Mouse (Mus musculus) MEL (cell line): ENCODE measurements around the gene Serpinb6a. TPM values are rescaled to one million over a fixed set of nuclear protein-coding genes. Genes with fewer than 3 reads are reported as not detected.
A peak's percentile ranks its signal among the peaks of the same experiment; 100 is the strongest.

Source experiments
- DNase-seq: peaks from one replicate; pipeline ENCODE4 v3.0.0; 2011; ENCODE audit warnings: low read depth, low spot score
- H3K27ac ChIP-seq: 2 replicates; pipeline ENCODE4 v1.5.1; 2012; ENCODE audit warnings: low read depth, mild to moderate bottlenecking, control low read depth, low read length, moderate library complexity; ENCODE audit not compliant: control insufficient read depth
- H3K27me3 ChIP-seq, 2 experiments: fragments of 150-350 bp in 1 of 2; sonication (generic) in 1 of 2; 2 replicates each; pipeline ENCODE4 v1.6.1; 2012; ENCODE audit warnings: low read length in 2 of 2, mild to moderate bottlenecking in 2 of 2, improper control_type of control experiment in 1 of 2, moderate library complexity in 1 of 2; ENCODE audit not compliant: insufficient read depth in 2 of 2, control insufficient read depth in 1 of 2
- H3K36me3 ChIP-seq, 2 experiments: 2 replicates each; pipeline ENCODE4 v1.6.1; 2012 to 2014; ENCODE audit warnings: low read length in 2 of 2, improper control_type of control experiment in 1 of 2, inconsistent platforms in 1 of 2, mild to moderate bottlenecking in 1 of 2; ENCODE audit not compliant: insufficient read depth in 2 of 2, control insufficient read depth in 1 of 2
- H3K4me1 ChIP-seq, 2 experiments: fragments of 150-350 bp in 1 of 2; sonication (generic) in 1 of 2; 2 replicates each; pipeline ENCODE4 v1.6.1; 2012; ENCODE audit warnings: low read length in 2 of 2, improper control_type of control experiment in 1 of 2, mild to moderate bottlenecking in 1 of 2; ENCODE audit not compliant: insufficient read depth in 2 of 2, control insufficient read depth in 1 of 2
- H3K4me3 ChIP-seq, 2 experiments: fragments of 150-350 bp in 1 of 2; sonication (generic) in 1 of 2; 2 replicates each; pipeline ENCODE4 v1.5.1; 2012; ENCODE audit warnings: low read depth in 2 of 2, low read length in 2 of 2, mild to moderate bottlenecking in 2 of 2, moderate library complexity in 2 of 2, control low read depth in 1 of 2, improper control_type of control experiment in 1 of 2; ENCODE audit not compliant: control insufficient read depth in 1 of 2, insufficient read depth in 1 of 2
- H3K79me2 ChIP-seq: 2 replicates; pipeline ENCODE4 v1.6.1; 2012; ENCODE audit warnings: mild to moderate bottlenecking, low read length, moderate library complexity; ENCODE audit not compliant: control insufficient read depth, poor library complexity, insufficient read depth
- H3K9ac ChIP-seq: 2 replicates; pipeline ENCODE4 v1.6.1; 2012; ENCODE audit warnings: low read depth, mild to moderate bottlenecking, control low read depth, low read length, moderate library complexity; ENCODE audit not compliant: control insufficient read depth, poor library complexity, severe bottlenecking
- H3K9me3 ChIP-seq: fragments of 150-350 bp; sonication (generic); replicated peaks from 2 replicates; pipeline ENCODE4 v1.6.1; 2012; ENCODE audit warnings: mild to moderate bottlenecking, low read length, improper control_type of control experiment, moderate library complexity; ENCODE audit not compliant: insufficient read depth
- CHD2 ChIP-seq: IDR thresholded peaks from 2 replicates; pipeline ENCODE4 v1.6.1; 2011; ENCODE audit warnings: low read length, improper control_type of control experiment
- CTCF ChIP-seq, 3 experiments: IDR thresholded peaks in 2 of 3; conservative IDR thresholded peaks in 1 of 3; 2 replicates each; pipeline ENCODE4 v1.5.1; 2011 to 2012; ENCODE audit warnings: low read length in 3 of 3, low read depth in 2 of 3, mild to moderate bottlenecking in 2 of 3, improper control_type of control experiment in 1 of 3, inconsistent platforms in 1 of 3, mixed read lengths in 1 of 3, moderate library complexity in 1 of 3; ENCODE audit not compliant: control insufficient read depth in 1 of 3, insufficient read depth in 1 of 3, poor library complexity in 1 of 3, severe bottlenecking in 1 of 3
- GABPA ChIP-seq: IDR thresholded peaks from 2 replicates; pipeline ENCODE4 v1.6.1; 2012; ENCODE audit warnings: low read depth, mild to moderate bottlenecking, inconsistent platforms, low read length, improper control_type of control experiment, moderate library complexity
- HCFC1 ChIP-seq: IDR thresholded peaks from 2 replicates; pipeline ENCODE4 v1.6.1; 2012; ENCODE audit warnings: low read depth, mild to moderate bottlenecking, inconsistent platforms, low read length, improper control_type of control experiment, moderate library complexity
- MAFK ChIP-seq: IDR thresholded peaks from 2 replicates; pipeline ENCODE4 v1.6.1; 2011; ENCODE audit warnings: low read depth, mild to moderate bottlenecking, low read length, improper control_type of control experiment, borderline replicate concordance
- MAX ChIP-seq: IDR thresholded peaks from 2 replicates; pipeline ENCODE4 v1.6.1; 2011; ENCODE audit warnings: low read length, improper control_type of control experiment
- MYC ChIP-seq: IDR thresholded peaks from 2 replicates; pipeline ENCODE4 v1.6.1; 2011; ENCODE audit warnings: low read depth, mild to moderate bottlenecking, low read length, improper control_type of control experiment, moderate library complexity
- NRF1 ChIP-seq: IDR thresholded peaks from 2 replicates; pipeline ENCODE4 v1.6.1; 2014; ENCODE audit warnings: low read depth, mild to moderate bottlenecking, inconsistent platforms, low read length, improper control_type of control experiment, moderate library complexity; ENCODE audit not compliant: poor library complexity, insufficient read depth, severe bottlenecking
- POLR2A ChIP-seq, 2 experiments: IDR thresholded peaks; 2 replicates each; pipeline ENCODE4 v1.6.1; 2011 to 2012; ENCODE audit warnings: low read length in 2 of 2, mild to moderate bottlenecking in 2 of 2, control low read depth in 1 of 2, improper control_type of control experiment in 1 of 2, low read depth in 1 of 2, moderate library complexity in 1 of 2; ENCODE audit not compliant: control insufficient read depth in 1 of 2, insufficient read depth in 1 of 2, poor library complexity in 1 of 2
- POLR2AphosphoS2 ChIP-seq: IDR thresholded peaks from 2 replicates; pipeline ENCODE4 v1.6.1; 2011; ENCODE audit warnings: low read length, improper control_type of control experiment
- RAD21 ChIP-seq: IDR thresholded peaks from 2 replicates; pipeline ENCODE4 v1.6.1; 2011; ENCODE audit warnings: mild to moderate bottlenecking, low read depth, low read length, improper control_type of control experiment
- SIN3A ChIP-seq: IDR thresholded peaks from 2 replicates; pipeline ENCODE4 v1.6.1; 2012; ENCODE audit warnings: low read length, improper control_type of control experiment, inconsistent platforms
- SMC3 ChIP-seq: IDR thresholded peaks from 2 replicates; pipeline ENCODE4 v1.6.1; 2011; ENCODE audit warnings: low read depth, low read length, improper control_type of control experiment
- TBP ChIP-seq: IDR thresholded peaks from 2 replicates; pipeline ENCODE4 v1.8.0; 2011; ENCODE audit warnings: low read depth, low read length, improper control_type of control experiment
- USF2 ChIP-seq, 2 experiments: IDR thresholded peaks; 2 replicates each; pipeline ENCODE4 v1.6.1; 2011 to 2012; ENCODE audit warnings: improper control_type of control experiment in 2 of 2, low read length in 2 of 2, borderline replicate concordance in 1 of 2, inconsistent platforms in 1 of 2, low read depth in 1 of 2, mild to moderate bottlenecking in 1 of 2; ENCODE audit not compliant: insufficient read depth in 1 of 2
- ZC3H11A ChIP-seq: IDR thresholded peaks from 2 replicates; pipeline ENCODE4 v1.6.1; 2012; ENCODE audit warnings: low read depth, mild to moderate bottlenecking, inconsistent platforms, low read length, improper control_type of control experiment
- ZKSCAN1 ChIP-seq: IDR thresholded peaks from 2 replicates; pipeline ENCODE4 v1.6.1; 2012; ENCODE audit warnings: low read depth, mild to moderate bottlenecking, inconsistent platforms, low read length, improper control_type of control experiment, moderate library complexity
- ZNF384 ChIP-seq: IDR thresholded peaks from 2 replicates; pipeline ENCODE4 v1.6.1; 2012; ENCODE audit warnings: low read depth, mild to moderate bottlenecking, inconsistent platforms, low read length, improper control_type of control experiment
- polyA plus RNA-seq, 2 experiments: library from polyadenylated mRNA; stranded (reverse) in 1 of 2; unstranded in 1 of 2; fragments of >175 nt in 1 of 2; fragments of >200 nt in 1 of 2; gene quantifications; 2 replicates each; pipeline versions ENCODE4 v1.2.1 to v1.2.4; 2012; ENCODE audit warnings: low replicate concordance in 2 of 2, low read depth in 1 of 2; ENCODE audit not compliant: insufficient read length in 2 of 2, insufficient read depth in 1 of 2, missing spikeins in 1 of 2
- total RNA-seq: library from RNA; depleted of rRNA; stranded (reverse); fragments of 300-350 nt; gene quantifications from 2 replicates; pipeline ENCODE4 v1.2.3, GENCODE M21; 2012

Serpinb6a gene
- total and polyA plus RNA-seq, 3 experiments, result 61.6 to 65.1 TPM; not detected in 1

DNA sequence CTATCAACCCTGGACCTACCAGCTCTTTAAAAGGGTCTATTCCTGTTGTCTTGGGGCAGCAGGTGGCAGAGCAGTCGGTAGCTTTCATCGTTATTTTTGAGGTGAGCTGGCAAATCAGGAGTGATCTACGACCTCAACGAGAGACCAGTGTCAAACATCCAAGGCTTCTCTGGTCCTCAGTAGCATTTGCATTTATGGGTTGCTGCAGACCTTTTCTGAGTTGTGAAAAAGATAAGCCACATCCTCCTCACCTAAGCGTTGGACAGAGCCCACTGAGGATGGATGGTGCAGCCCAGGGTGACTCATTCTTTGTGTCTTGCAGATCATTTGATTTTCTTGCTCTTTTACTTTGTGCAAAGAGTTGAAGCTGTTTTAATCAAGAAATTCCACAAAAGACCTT lies 464 bp upstream of the Serpinb6a start:
- no peak for DNase-seq
- Histone ChIP-seq H3K79me2 (peaks cover 15% of the 10 kb centered on the region), H3K9me3 (no peaks in the 10 kb centered on the region), H3K27ac (peak overlapping the region; percentile 57), H3K4me1 (peaks cover 3 to 7% of the 10 kb centered on the region in 2 experiments; a peak in 2 of 4 replicates), H3K27me3 (no peaks in the 10 kb centered on the region), H3K36me3 (peaks cover 0 to 9% of the 10 kb centered on the region in 2 experiments; a peak in 2 of 4 replicates), H3K4me3 (peak overlapping the region; percentile 88 to 99), H3K9ac (peak overlapping the region; percentile 71)
- TF ChIP-seq CHD2 (no peak), POLR2A (IDR thresholded peaks at IDR 0.05; ENCODE audit: control insufficient read depth in 1 of 2, insufficient read depth in 1 of 2, low read depth in 1 of 2, low read length in 2 of 2, poor library complexity in 1 of 2) (no peak), RAD21 (no peak), TBP (0 out of 2 replicates have a peak, but pooled peaks have one; percentile 39), POLR2AphosphoS2 (no peak), MYC (no peak; the same call in 1 of the 2 replicates), MAFK (no peak)

GRCm38 (mm10) chr13:33995197-33995596 lies 7.4 kb downstream of the Serpinb6a start:
- no peaks in the 10 kb centered on the region for H3K9me3 ChIP-seq
- no peaks in the 10 kb centered on the region for H3K27me3 ChIP-seq
- H3K79me2 ChIP-seq, result no peaks in the 10 kb centered on the region
- DNase-seq, result peak; percentile 87
- H3K4me3 ChIP-seq, result no peak overlapping the region
- H3K4me1 ChIP-seq, result peaks cover 0 to 5% of the 10 kb centered on the region in 2 experiments; a peak in 2 of 4 replicates
- TF ChIP-seq ZKSCAN1, result no peak
- TF ChIP-seq POLR2A (IDR thresholded peaks at IDR 0.05; ENCODE audit: control insufficient read depth in 1 of 2, insufficient read depth in 1 of 2, low read depth in 1 of 2, low read length in 2 of 2, poor library complexity in 1 of 2), result no peak
- no peak for TF ChIP-seq ZNF384
- TF ChIP-seq ZC3H11A, result peak; percentile 82
- TF ChIP-seq SMC3, result peak; percentile 94
- no peak for TF ChIP-seq NRF1
- no peak for TF ChIP-seq GABPA
- TF ChIP-seq SIN3A, result 0 out of 2 replicates have a peak, but pooled peaks have one; percentile 31
- peak; percentile 81 to 94 (median 86) for TF ChIP-seq CTCF (IDR thresholded peaks at IDR 0.05 in 2 of 3, conservative IDR thresholded peaks at IDR 0.05 in 1 of 3; ENCODE audit: control insufficient read depth in 1 of 3, insufficient read depth in 1 of 3, low read depth in 2 of 3, low read length in 3 of 3, poor library complexity in 1 of 3, severe bottlenecking in 1 of 3)
- no peak; the same call in 1 of the 2 replicates for TF ChIP-seq MAX
- TF ChIP-seq USF2 (IDR thresholded peaks at IDR 0.05; ENCODE audit: borderline replicate concordance in 1 of 2, insufficient read depth in 1 of 2, low read depth in 1 of 2, low read length in 2 of 2), result no peak
- peak; percentile 95 for TF ChIP-seq RAD21
- TF ChIP-seq HCFC1, result no peak
- TF ChIP-seq, all 39 proteins: peak for 5
- Histone ChIP-seq H3K9ac (no peak overlapping the region), H3K27ac (no peak overlapping the region), H3K36me3 (no peaks in the 10 kb centered on the region; a peak in 1 of 4 replicates)
